Mouse (Mus musculus) WW6 (cell line): Measurements from ENCODE around the gene Hist1h2bq.
"Not testable (repeated sequence)": the region's sequence is repeated elsewhere in the genome, so short reads cannot be mapped to it uniquely, and the experiment has no call there.

Source experiments
- DNase-seq: peaks from one replicate; pipeline ENCODE4 v3.0.0-alpha.2; 2013; ENCODE audit warnings: low read depth, low spot score

The Hist1h2bq gene

DNA sequence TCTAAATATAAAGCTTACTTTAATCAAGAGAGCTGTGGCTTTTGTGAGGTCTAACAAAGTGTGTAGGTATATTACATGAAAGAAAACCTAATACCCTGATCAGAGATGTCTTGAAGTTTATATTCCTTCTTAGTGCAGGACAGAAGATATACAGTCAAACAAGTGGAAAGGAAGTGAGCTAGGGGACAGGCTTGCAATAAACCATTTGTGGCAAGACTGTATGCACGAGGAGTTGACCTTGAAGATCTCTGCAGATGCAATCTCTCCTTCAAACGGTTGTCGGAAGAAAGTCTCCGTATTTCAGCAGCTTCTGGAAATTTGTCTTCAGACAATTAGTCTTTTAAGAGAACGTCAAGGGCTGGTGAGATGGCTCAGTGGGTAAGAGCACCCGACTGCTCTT lies 20.1 kb downstream of the Hist1h2bq start:
- DNase-seq = no peak

DNA sequence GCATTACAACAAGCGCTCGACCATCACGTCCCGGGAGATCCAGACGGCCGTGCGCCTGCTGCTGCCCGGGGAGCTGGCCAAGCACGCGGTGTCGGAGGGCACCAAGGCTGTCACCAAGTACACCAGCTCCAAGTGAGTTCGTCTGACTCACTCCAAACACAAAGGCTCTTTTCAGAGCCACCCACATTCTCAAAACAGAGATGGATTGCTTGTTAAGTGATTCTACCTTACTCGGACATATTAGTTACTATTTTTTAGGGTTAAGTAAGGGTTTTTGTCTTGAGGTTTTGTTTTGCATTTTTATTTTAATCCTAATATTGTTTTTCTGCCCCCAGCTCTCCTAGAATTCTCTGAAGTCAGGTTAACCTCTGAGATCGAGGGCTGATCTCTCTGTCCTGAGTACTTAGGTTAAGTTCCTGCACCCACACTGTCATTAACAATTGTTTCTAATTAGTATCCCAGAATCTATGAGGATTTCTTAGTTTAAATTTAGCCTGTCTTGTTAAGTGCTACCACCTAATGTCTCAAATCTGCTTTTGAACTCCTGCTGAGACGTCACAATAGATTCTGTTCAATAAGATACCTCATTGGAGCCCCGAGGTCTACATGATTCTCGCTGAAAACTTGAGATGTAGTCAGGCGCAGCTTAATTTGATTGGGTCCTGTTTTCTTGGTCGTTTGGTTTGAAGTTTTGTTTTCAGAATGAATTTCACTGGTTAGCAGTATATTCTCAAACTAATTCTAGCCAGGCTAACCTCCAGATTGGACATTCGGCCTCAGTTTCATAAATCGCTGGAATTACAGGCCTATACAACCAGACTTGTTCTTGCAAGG lies 22.0 kb downstream of the Hist1h2bq start:
- no peak for DNase-seq

DNA sequence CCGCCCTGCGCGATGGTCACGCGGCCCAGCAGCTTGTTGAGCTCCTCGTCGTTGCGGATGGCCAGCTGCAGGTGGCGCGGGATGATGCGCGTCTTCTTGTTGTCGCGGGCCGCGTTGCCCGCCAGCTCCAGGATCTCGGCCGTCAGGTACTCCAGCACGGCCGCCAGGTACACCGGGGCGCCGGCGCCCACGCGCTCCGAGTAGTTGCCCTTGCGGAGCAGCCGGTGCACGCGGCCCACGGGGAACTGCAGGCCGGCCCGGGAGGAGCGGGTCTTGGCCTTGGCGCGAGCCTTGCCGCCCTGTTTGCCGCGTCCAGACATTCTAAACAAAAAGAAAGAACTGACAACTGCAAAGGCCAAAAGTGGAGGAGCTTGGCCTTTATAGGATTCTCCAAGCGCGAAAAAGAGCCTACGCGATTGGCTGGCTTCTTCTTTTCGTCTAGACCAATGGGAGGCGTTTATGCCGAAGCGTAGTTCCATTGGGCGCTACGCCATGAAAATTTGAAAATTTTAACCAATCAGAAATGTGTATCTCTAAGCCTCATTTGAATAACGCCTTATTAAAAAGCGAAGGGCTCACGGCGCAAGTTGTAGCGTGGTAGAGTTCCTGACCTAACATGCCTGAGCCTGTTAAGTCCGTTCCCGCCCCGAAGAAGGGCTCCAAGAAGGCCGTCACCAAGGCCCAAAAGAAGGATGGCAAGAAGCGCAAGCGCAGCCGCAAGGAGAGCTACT lies 22.9 kb downstream of the Hist1h2bq start, which contains the start of the genes Hist1h2an and Hist1h2bp:
TSS of gene Hist1h2an (minus strand) at position 320 of the 731 bp plus-strand sequence.
TSS of gene Hist1h2bp (plus strand) at position 563 of the 731 bp plus-strand sequence.
- not testable (repeated sequence) for DNase-seq

DNA sequence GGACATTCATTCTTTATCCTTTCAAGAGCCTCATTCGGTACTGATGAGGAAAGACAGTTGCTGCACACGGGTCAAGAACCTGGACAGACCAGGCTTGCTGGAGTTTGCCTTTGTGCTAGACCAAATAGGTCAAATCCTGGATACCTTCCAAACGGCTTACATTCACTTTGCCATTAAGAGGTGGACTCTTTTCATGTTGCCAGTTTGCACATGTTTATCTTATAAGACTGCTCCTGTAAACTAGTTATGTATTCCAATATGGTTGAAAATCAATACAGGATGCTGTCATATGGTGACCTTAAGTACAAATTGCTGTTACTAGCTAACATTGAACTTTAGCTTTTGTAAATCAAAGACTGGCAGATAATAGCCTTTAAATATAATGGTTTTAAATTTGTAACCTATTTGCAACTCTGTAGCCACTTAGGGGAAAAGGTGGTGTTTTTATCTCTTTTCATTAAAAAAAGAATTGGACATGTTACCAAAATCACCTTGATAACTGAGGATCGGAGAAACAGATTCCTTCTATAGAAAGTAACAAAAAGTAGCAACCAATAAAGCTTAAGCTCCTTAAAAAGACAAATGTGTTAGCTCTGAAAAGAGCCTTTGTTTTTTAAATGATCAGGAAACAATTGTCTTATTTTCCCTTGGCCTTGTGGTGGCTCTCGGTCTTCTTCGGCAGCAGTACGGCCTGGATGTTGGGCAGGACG lies 23.7 kb downstream of the Hist1h2bq start:
- DNase-seq = no peak

DNA sequence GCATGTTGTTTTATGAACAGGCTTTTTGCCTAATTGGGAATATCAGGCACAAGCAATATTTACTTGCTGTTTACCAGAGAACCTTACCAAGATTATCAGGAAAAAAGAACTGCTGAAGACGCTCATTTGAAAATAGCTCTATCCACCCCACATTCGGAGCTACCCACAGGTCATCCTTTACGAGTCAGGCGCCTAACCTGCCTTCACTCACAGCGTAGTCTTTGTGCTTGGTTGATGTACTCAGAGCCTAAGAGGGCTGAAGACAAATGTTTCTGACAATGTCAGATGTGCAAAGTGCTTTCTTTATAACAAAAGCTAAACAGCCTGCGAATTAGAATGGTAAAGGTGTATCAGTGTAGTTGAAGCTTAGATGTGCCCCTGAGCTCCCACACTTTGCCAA lies 25.7 kb downstream of the Hist1h2bq start:
- no peak for DNase-seq

DNA sequence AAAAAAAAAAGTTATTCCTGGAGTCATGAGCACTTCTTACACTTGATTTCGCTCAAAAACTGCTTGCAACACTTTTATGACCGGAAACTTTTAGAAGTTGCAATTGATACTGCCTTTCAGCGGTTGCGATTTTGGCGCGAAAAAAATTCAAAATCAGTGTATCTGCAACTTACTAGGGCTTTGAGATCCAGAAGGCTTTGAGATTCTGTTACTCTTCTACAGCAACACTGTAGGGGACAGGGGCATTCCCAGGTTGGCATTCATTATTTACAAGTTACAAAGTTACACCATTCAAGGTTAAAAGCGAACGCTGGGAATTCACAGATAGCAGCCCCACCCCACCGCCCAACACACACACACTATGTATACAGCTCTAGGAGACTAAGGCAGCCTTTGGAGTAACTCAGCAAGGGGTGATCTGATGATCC lies 26.2 kb downstream of the Hist1h2bq start:
- DNase-seq = no peak

DNA sequence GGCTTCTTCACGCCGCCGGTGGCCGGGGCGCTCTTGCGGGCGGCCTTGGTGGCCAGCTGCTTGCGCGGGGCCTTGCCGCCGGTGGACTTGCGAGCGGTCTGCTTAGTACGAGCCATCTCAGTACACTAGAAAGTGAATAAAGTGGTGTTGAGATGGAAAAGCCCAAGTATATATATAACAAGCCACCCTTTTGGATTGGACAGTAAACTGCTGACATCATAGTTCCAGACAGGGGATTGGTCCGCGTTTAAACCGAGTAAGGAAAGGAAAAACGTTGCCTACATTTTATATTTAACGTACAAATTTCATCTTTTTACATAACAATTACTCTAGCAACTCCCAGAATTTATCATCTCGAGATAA lies 26.8 kb downstream of the Hist1h2bq start, which contains the start of gene Hist1h3i:
TSS of gene Hist1h3i (minus strand) at position 116 of the 363 bp plus-strand sequence.
- DNase-seq = no peak

DNA sequence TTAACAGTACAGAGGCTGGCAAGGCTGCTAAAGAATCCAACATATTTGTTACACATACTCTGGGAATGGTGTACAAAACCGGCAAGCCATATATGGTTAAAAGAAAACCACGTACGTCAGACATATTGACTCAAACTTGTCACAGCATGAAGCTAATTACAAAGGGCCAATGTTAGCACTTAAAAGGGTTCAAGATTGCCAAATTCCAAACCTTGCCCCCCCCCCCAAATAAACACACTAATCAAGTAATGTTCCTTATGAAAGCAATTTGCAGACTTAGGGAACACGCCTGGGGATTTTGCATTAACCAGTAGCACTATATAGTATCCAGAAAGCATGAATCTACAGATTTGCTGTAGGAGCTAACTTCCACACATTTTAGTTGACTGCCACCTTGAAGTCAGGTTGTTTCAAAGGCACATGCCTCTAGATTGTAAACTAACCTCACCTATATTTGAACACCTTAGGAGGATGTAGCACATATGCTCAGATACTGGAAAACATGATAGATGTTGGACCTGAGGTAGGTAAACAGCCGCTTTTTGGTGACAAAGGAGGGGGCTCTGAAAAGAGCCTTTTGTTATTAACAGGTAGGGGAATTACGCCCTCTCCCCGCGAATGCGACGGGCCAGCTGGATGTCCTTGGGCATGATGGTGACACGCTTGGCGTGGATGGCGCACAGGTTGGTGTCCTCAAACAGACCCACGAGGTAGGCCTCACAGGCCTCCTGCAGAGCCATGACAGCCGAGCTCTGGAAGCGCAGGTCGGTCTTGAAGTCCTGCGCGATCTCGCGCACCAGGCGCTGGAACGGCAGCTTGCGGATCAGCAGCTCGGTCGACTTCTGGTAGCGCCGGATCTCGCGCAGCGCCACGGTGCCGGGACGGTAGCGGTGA lies 27.4 kb downstream of the Hist1h2bq start:
- DNase-seq = not testable (repeated sequence)

DNA sequence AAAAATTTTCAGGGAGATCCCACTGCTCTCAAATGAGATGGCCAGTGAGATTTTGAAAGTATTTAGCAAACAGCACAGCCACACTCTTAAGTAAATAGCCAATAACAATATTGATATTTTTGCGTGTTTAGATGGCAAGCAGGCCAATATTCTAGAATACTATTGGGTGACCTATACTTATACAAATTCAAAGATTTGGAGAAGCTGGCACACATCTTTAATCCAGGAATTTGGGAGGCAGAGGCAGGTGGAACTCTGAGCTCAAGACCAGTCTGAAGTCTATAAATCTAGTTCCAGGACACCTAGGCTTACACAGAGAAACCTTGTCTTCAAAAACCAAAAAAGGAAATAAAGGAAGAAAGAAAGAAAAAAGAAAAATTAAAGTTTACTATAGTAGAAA lies 28.4 kb downstream of the Hist1h2bq start:
- DNase-seq = no peak

DNA sequence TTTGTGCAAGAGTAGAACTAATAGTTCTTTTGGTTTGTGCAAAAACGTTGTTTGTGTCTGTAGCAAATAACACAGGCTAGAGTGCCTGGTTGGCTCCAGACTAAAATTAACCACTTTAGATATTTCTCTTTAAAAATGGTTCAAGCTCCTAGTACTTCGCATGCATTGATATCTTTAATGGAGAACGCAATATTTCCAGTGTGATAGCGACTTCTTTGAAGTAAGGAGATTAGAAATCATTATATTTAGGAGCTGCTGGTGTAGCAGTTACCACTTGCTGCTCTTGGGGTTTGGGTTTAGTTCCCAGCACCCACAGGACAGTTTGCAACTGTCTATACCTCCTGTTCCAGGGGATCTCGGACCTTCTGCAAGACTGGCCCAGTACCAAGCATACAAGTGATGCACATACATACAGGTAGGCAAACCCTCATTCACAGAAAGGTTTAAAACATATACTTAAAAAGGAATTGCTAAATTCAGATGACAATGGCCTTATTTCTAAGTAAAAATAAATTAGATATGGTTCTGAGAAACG lies 28.9 kb downstream of the Hist1h2bq start:
- DNase-seq = no peak

DNA sequence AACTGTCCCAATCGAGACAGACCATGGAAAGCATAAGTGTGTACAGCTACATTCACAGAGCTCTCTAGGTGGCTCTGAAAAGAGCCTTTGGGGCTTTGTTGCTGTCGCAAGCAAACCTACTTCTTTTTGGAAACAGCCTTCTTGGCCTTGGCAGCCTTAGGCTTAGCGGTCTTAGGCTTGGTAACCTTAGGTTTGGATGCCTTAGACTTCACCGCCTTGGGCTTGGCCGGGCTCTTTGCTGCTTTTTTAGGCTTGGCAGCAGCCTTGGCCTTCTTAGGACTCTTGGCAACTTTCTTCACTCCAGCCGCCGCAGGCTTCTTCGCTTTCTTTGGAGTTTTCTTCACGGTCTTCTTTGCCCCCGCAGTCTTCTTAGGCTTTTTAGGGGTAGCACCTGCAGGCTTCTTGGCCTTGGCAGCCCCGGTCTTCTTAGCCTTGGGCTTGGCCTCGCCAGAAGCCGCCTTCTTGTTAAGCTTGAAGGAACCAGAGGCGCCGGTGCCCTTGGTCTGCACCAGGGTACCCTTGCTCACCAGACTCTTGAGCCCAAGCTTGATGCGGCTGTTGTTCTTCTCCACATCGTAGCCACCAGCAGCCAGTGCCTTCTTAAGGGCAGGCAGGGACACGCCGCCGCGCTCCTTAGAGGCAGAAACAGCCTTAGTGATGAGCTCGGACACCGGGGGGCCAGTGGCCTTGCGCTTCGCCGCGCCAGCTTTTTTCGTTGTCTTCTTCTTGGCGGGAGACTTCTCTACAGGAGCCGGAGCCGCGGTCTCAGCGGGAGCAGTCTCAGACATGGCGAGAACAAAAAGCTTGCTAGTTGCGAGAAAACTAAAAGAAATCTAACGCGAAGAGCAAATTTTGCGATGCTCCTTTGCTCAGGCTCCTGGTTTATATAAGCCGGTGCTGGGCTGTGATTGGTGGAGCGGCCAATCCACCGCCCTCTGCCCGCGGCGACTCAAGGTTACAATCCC lies 29.9 kb downstream of the Hist1h2bq start, which contains the start of gene Hist1h1b:
TSS of gene Hist1h1b (minus strand) at position 859 of the 965 bp plus-strand sequence.
- DNase-seq = no peak

DNA sequence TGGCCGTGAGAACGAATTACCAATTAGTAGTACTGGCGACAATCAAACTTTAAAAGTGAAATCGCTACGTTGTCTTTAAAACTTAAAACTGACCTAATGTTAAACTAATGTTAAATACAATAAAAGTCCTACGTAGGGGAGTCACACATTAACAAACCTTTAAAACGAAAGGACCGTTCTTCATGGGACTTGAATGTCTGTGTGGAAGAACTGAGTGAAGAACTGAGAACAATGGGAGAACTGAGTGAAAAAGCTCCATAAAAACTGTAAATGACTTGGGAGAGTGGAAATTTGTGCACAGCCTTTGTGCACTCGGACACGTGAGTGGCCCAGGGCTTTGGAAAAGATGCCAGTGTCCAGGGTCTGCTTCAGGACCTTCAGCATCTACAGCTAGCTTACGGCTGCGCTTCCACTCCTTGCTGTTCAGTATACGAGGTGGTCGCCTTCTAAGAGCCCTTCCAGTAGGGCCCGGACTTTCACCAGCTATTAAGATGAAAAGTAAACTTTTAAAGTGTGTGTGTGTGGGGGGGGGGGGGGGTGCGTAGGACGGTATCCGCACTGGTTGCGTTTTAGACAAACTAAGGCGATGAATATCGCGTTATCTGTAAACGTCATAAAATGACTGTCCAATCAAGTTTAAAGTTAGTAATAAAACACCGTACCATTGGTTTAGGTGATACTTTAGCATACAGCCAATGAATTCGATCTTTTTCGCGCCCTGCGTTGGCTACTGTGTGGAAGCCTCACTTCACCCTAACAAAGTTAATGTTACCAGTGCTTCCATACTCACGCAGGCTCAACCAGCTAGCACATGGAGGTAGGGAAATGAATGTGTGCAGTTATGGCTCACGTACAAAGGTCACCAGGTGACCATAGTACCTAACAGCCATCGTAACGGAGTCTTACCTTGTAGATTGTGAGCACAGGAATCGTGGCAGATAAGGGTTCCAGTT lies 30.9 kb downstream of the Hist1h2bq start:
- DNase-seq = no peak
